ENCODE assay signal across 11 mouse cellular contexts in the genomic region with DNA sequence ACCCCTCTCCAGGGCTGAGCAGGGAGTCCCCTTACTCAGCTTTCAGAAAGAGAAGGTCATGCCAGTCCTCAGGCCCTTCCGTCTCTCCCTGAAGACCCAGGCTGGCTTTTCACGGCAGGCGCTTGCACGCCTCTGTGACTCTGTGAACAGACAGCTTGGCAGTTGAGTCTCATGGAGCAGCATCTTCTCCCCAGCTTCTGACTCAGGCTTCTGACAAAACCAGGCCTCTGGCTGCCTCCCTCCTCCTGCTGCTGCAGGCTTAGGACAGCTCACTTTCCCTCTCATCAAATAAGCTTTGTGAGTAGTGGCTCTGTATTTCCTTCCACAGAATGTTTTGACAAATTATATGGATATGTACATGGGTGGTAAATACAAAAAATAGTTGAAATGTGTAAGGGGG.
DNase-seq lines count a peak whose midpoint lies in the region; ATAC-seq and TF ChIP-seq lines count a peak whose summit lies in the region.
"Had no signal": no experiment of that assay in that cellular context is flagged by ENCODE, and none has a peak within 500 bp of the region (broad histone marks: within the 10 kb centered on the region; RNA-seq: fewer than 3 reads in every experiment).

No protein-coding gene starts in this region.

- H3K27ac ChIP-seq in hindbrain, embryonic 12.5 days: peak overlapping the region; percentile 79
- H3K27ac ChIP-seq in hindbrain, postnatal 0 days: no peak overlapping the region
- H3K27ac ChIP-seq in hindbrain, embryonic 13.5 days: peak overlapping the region; percentile 67
- H3K27ac ChIP-seq: liver, embryonic 15.5 days had no signal

- TF ChIP-seq CTCF in hindbrain, postnatal 0 days (IDR thresholded peaks at IDR 0.05; ENCODE audit: low read depth): no peak

- H3K4me1 ChIP-seq in hindbrain, embryonic 12.5 days: peaks cover 32% of the 10 kb centered on the region
- H3K4me1 ChIP-seq in hindbrain, postnatal 0 days (ENCODE audit: insufficient read depth, low read length): 0 out of 2 replicates have a peak, but pooled peaks cover 4% of the 10 kb centered on the region
- peaks cover 23% of the 10 kb centered on the region for H3K4me1 ChIP-seq in hindbrain, embryonic 13.5 days (replicated peaks)

- no peak overlapping the region for H3K4me3 ChIP-seq in hindbrain, embryonic 12.5 days
- H3K4me3 ChIP-seq in hindbrain, postnatal 0 days (ENCODE audit: low read length): no peak overlapping the region
- H3K4me3 ChIP-seq in hindbrain, embryonic 13.5 days: no peak overlapping the region
- H3K4me3 ChIP-seq: liver, embryonic 15.5 days had no signal

- H3K4me2 ChIP-seq in hindbrain, embryonic 12.5 days (replicated peaks): no peak overlapping the region
- no peak overlapping the region for H3K4me2 ChIP-seq in hindbrain, postnatal 0 days (ENCODE audit: low read depth, low read length)
- H3K4me2 ChIP-seq in hindbrain, embryonic 13.5 days: no peak overlapping the region
- H3K4me2 ChIP-seq: liver, embryonic 15.5 days had no signal

- no peak for ATAC-seq in hindbrain, embryonic 12.5 days (ENCODE audit: low FRiP score)
- ATAC-seq in hindbrain, postnatal 0 days: no peak
- no peak for ATAC-seq in hindbrain, embryonic 13.5 days (ENCODE audit: low FRiP score)
- ATAC-seq in activated CD4-positive, CD25-positive, alpha-beta regulatory T cell, adult 4 months: no peak

- peaks cover 35% of the 10 kb centered on the region for H3K36me3 ChIP-seq in hindbrain, embryonic 12.5 days
- peaks cover 9% of the 10 kb centered on the region; the same call in 1 of the 2 replicates for H3K36me3 ChIP-seq in hindbrain, postnatal 0 days (ENCODE audit: insufficient read depth, low read length)
- peaks cover 44% of the 10 kb centered on the region for H3K36me3 ChIP-seq in hindbrain, embryonic 13.5 days
- H3K36me3 ChIP-seq: liver, embryonic 15.5 days had no signal

- H3K9me3 ChIP-seq in hindbrain, embryonic 12.5 days (replicated peaks): no peaks in the 10 kb centered on the region
- H3K9me3 ChIP-seq in hindbrain, postnatal 0 days (ENCODE audit: low read length): no peaks in the 10 kb centered on the region
- H3K9me3 ChIP-seq in hindbrain, embryonic 13.5 days: no peaks in the 10 kb centered on the region
- H3K9me3 ChIP-seq: liver, embryonic 15.5 days had no signal

- no peak overlapping the region for H3K9ac ChIP-seq in hindbrain, embryonic 12.5 days
- no peak overlapping the region for H3K9ac ChIP-seq in hindbrain, postnatal 0 days (replicated peaks; ENCODE audit: low read length)
- H3K9ac ChIP-seq in hindbrain, embryonic 13.5 days: no peak overlapping the region
- H3K9ac ChIP-seq: liver, embryonic 15.5 days had no signal

- no peak for DNase-seq in hindbrain, postnatal 0 days (ENCODE audit: low spot score)
- peak; percentile 44 for DNase-seq in right cerebral cortex, adult 18-20 months
- DNase-seq in right cerebral cortex, postnatal 14 days: no peak
- DNase-seq in ovary, adult 18-20 months (ENCODE audit: low spot score): no peak
- DNase-seq: cerebellum, postnatal 25 days; heart, postnatal 4 days; kidney, postnatal 25 days had no signal

- 40% methylated on average over 4 of the region's 4 CpGs for WGBS in hindbrain, embryonic 12.5 days
- 48% methylated on average over 4 of the region's 4 CpGs for WGBS in hindbrain, postnatal 0 days
- 47% methylated on average over 4 of the region's 4 CpGs for WGBS in hindbrain, embryonic 13.5 days

- no peaks in the 10 kb centered on the region for H3K27me3 ChIP-seq in hindbrain, embryonic 12.5 days
- no peaks in the 10 kb centered on the region for H3K27me3 ChIP-seq in hindbrain, postnatal 0 days (ENCODE audit: insufficient read depth, low read length)
- no peaks in the 10 kb centered on the region for H3K27me3 ChIP-seq in hindbrain, embryonic 13.5 days
- H3K27me3 ChIP-seq: liver, embryonic 15.5 days had no signal
